Mouse (Mus musculus): Measurements from ENCODE around the gene Mrm3. TPM values are rescaled to one million over a fixed set of nuclear protein-coding genes. Genes with fewer than 3 reads are reported as not detected.

Gene Mrm3
- total and polyA plus RNA-seq, 3 experiments: 10.8 to 22.7 (median 13.3) TPM

DNA sequence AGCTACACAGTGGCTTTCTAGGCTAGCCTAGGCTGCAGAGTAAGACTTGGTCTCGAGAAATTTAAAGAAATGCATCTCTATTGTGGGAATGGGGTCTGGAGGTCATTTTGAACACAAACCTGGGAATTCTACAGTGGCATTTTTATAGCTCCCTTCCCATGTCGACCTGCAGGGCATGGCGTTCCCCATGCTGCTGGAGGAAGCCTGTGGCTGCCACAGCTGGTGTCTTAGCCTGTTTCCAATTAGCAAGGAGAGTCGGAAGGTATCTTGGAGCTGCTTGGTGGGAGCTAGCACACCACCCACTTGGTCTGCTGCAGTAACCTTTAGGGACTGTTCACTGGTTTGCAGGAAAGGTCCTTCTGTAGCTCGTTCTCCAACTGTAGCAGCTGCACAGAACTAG, 12.6 kb downstream of the Mrm3 start:
- Histone ChIP-seq H3K9me3 (replicated peaks) (no peaks in the 10 kb centered on the region), H3K27me3 (ENCODE audit: insufficient read depth, low read length) (no peaks in the 10 kb centered on the region), H3K36me3 (replicated peaks) (peaks cover 52% of the 10 kb centered on the region), H3K4me3 (ENCODE audit: low read depth, low read length) (no peak overlapping the region), H3K4me1 (ENCODE audit: insufficient read depth, low read depth, low read length) (no peaks in the 10 kb centered on the region)
- DNase-seq (ENCODE audit: low spot score): no peak
- ATAC-seq (ENCODE audit: extremely low read depth, insufficient number of reproducible peaks, low FRiP score, poor library complexity, severe bottlenecking): no peak
- TF ChIP-seq POLR2AphosphoS5 (IDR thresholded peaks at IDR 0.05; ENCODE audit: insufficient replicate concordance, low read depth, low read length): no peak
- no peak for TF ChIP-seq TAL1 (conservative IDR thresholded peaks at IDR 0.05; ENCODE audit: low read depth, low read length)
- no peak for TF ChIP-seq GATA2 (IDR thresholded peaks at IDR 0.05; ENCODE audit: borderline replicate concordance, low read depth, low read length)
- no peak for TF ChIP-seq CTCF (IDR thresholded peaks at IDR 0.05; ENCODE audit: low read depth, low read length)
- no peak for TF ChIP-seq GATA1 (IDR thresholded peaks at IDR 0.05; ENCODE audit: borderline replicate concordance, low read length)

DNA sequence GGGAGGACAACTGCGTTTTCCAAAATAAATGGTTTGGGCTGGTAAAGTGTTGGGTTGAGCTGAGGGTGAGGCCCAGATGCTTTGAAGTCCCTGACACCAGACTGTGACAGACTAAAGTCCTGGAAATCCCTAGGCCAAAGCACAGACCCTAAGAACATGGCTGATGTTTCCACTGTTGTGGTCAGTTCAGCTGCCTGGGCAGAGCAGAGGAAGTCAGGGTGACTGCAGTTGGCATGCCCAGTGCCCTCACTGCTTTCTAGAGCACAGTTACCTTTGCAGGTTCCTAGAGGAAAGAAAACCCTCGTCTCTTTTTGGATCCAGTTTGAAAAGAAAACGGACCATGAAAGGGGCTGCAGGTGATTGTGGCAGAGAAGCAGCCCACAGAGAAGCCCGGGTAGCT, 13.9 kb downstream of the Mrm3 start:
- Histone ChIP-seq H3K27me3 (ENCODE audit: insufficient read depth, low read length) (peaks cover 6% of the 10 kb centered on the region; the same call in 1 of the 2 replicates), H3K9me3 (replicated peaks) (no peaks in the 10 kb centered on the region), H3K4me3 (ENCODE audit: low read depth, low read length) (no peak overlapping the region), H3K4me1 (ENCODE audit: insufficient read depth, low read depth, low read length) (no peaks in the 10 kb centered on the region), H3K36me3 (replicated peaks) (peaks cover 45% of the 10 kb centered on the region)
- no peak for ATAC-seq (ENCODE audit: extremely low read depth, insufficient number of reproducible peaks, low FRiP score, poor library complexity, severe bottlenecking)
- no peak for TF ChIP-seq GATA1 (IDR thresholded peaks at IDR 0.05; ENCODE audit: borderline replicate concordance, low read length)
- DNase-seq (ENCODE audit: low spot score): no peak

DNA sequence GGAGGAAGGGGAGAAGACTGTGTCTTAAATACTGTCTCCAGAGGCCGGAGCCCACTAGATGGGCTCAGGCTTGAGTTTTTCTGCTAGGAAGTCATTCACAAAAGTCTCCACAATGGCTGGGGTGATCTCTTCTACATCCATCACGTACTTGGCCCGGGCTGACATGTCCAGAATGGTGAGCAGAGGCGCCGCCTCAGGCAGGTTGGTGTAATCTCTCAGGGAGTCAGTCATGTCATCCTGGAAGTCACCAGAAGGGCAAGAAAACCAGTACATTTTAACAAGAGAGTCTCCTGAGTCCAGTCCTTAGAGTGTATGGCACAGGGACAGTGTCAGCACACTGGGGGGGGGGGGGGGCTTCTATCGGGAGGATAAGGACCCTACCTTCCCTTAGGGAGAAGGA, 15.0 kb downstream of the Mrm3 start:
- no peak for ATAC-seq (ENCODE audit: extremely low read depth, insufficient number of reproducible peaks, low FRiP score, poor library complexity, severe bottlenecking)
- no peak for TF ChIP-seq POLR2AphosphoS5 (IDR thresholded peaks at IDR 0.05; ENCODE audit: insufficient replicate concordance, low read depth, low read length)
- TF ChIP-seq TAL1 (conservative IDR thresholded peaks at IDR 0.05; ENCODE audit: low read depth, low read length): no peak
- TF ChIP-seq CTCF (IDR thresholded peaks at IDR 0.05; ENCODE audit: low read depth, low read length): no peak
- TF ChIP-seq GATA1 (IDR thresholded peaks at IDR 0.05; ENCODE audit: borderline replicate concordance, low read length): no peak
- no peak for TF ChIP-seq GATA2 (IDR thresholded peaks at IDR 0.05; ENCODE audit: borderline replicate concordance, low read depth, low read length)
- peaks cover 9% of the 10 kb centered on the region; the same call in 1 of the 2 replicates for H3K27me3 ChIP-seq (ENCODE audit: insufficient read depth, low read length)

GRCm38 (mm10) chr11:76260208-76261050, 16.9 kb downstream of the Mrm3 start:
- H3K36me3 ChIP-seq (replicated peaks): peaks cover 22% of the 10 kb centered on the region
- no peak for ATAC-seq (ENCODE audit: extremely low read depth, insufficient number of reproducible peaks, low FRiP score, poor library complexity, severe bottlenecking)

More for the DNA sequence above, 15.0 kb downstream of the Mrm3 start:
- no peaks in the 10 kb centered on the region for H3K9me3 ChIP-seq (replicated peaks)
- H3K4me3 ChIP-seq (ENCODE audit: low read depth, low read length): no peak overlapping the region
- H3K36me3 ChIP-seq (replicated peaks): peaks cover 38% of the 10 kb centered on the region
- no peak for DNase-seq (ENCODE audit: low spot score)
- H3K4me1 ChIP-seq (ENCODE audit: insufficient read depth, low read depth, low read length): no peaks in the 10 kb centered on the region

GRCm38 (mm10) chr11:76261224-76261623, 17.7 kb downstream of the Mrm3 start:
- DNase-seq (ENCODE audit: low spot score): no peak
- TF ChIP-seq POLR2AphosphoS5 (IDR thresholded peaks at IDR 0.05; ENCODE audit: insufficient replicate concordance, low read depth, low read length) (no peak), TAL1 (conservative IDR thresholded peaks at IDR 0.05; ENCODE audit: low read depth, low read length) (no peak), GATA2 (IDR thresholded peaks at IDR 0.05; ENCODE audit: borderline replicate concordance, low read depth, low read length) (no peak), GATA1 (IDR thresholded peaks at IDR 0.05; ENCODE audit: borderline replicate concordance, low read length) (no peak), CTCF (IDR thresholded peaks at IDR 0.05; ENCODE audit: low read depth, low read length) (no peak)
- Histone ChIP-seq H3K9me3 (replicated peaks) (no peaks in the 10 kb centered on the region), H3K36me3 (replicated peaks) (peaks cover 18% of the 10 kb centered on the region), H3K27me3 (ENCODE audit: insufficient read depth, low read length) (peaks cover 10% of the 10 kb centered on the region; the same call in 1 of the 2 replicates), H3K4me3 (ENCODE audit: low read depth, low read length) (no peak overlapping the region), H3K4me1 (ENCODE audit: insufficient read depth, low read depth, low read length) (no peaks in the 10 kb centered on the region)
- ATAC-seq (ENCODE audit: extremely low read depth, insufficient number of reproducible peaks, low FRiP score, poor library complexity, severe bottlenecking): no peak

More at GRCm38 (mm10) chr11:76260208-76261050, 16.9 kb downstream of the Mrm3 start:
- Histone ChIP-seq H3K4me1 (ENCODE audit: insufficient read depth, low read depth, low read length) (no peaks in the 10 kb centered on the region), H3K4me3 (ENCODE audit: low read depth, low read length) (no peak overlapping the region), H3K9me3 (replicated peaks) (no peaks in the 10 kb centered on the region), H3K27me3 (ENCODE audit: insufficient read depth, low read length) (peaks cover 9% of the 10 kb centered on the region; the same call in 1 of the 2 replicates)
- DNase-seq (ENCODE audit: low spot score): no peak
- TF ChIP-seq GATA1 (IDR thresholded peaks at IDR 0.05; ENCODE audit: borderline replicate concordance, low read length) (no peak), POLR2AphosphoS5 (IDR thresholded peaks at IDR 0.05; ENCODE audit: insufficient replicate concordance, low read depth, low read length) (no peak), TAL1 (conservative IDR thresholded peaks at IDR 0.05; ENCODE audit: low read depth, low read length) (no peak), GATA2 (IDR thresholded peaks at IDR 0.05; ENCODE audit: borderline replicate concordance, low read depth, low read length) (no peak), CTCF (IDR thresholded peaks at IDR 0.05; ENCODE audit: low read depth, low read length) (no peak)

DNA sequence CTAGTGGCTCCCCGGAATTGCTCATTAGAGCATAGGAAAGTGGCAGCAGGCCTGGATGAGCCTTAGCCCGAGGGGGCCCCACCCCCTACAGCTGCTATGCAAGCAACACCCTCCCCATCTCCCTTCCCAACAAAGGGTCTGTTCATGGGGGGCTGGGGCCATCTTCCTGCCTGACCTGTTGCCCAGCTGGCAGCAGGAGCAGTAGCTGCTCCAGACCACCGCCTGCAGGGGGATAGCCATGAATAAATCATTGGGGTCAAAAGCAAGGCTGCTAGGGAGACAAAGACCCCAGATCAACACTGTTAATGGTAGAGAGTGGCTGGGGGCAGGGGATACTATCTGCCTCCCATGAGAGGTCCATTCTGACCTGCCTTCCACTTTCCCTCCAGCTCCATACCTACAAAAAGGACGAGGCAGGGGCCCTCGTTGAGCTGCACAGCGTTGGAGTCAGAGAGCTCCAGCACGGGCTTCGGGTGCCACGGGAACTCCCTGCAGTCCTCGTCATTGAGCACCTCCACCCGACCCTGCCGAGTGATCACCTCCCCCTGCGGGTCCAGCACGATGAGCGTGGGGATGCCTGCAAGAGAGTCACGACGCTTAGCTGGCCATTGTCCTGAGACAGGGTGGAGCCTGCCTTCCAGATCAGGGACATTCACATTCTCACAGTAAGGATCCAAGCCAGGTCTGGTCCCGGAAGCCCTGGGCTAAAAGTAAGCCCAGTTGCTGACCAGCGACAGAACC, 19.3 kb downstream of the Mrm3 start:
- DNase-seq (ENCODE audit: low spot score) (no peak), ATAC-seq (ENCODE audit: extremely low read depth, insufficient number of reproducible peaks, low FRiP score, poor library complexity, severe bottlenecking) (no peak)
- no peak overlapping the region for H3K4me3 ChIP-seq (ENCODE audit: low read depth, low read length)
- H3K36me3 ChIP-seq (replicated peaks): peaks cover 16% of the 10 kb centered on the region
- H3K9me3 ChIP-seq (replicated peaks): no peaks in the 10 kb centered on the region
- no peak for TF ChIP-seq GATA1 (IDR thresholded peaks at IDR 0.05; ENCODE audit: borderline replicate concordance, low read length)
- TF ChIP-seq POLR2AphosphoS5 (IDR thresholded peaks at IDR 0.05; ENCODE audit: insufficient replicate concordance, low read depth, low read length): no peak
- no peak for TF ChIP-seq CTCF (IDR thresholded peaks at IDR 0.05; ENCODE audit: low read depth, low read length)
- TF ChIP-seq GATA2 (IDR thresholded peaks at IDR 0.05; ENCODE audit: borderline replicate concordance, low read depth, low read length): no peak
- TF ChIP-seq TAL1 (conservative IDR thresholded peaks at IDR 0.05; ENCODE audit: low read depth, low read length): no peak
- no peaks in the 10 kb centered on the region for H3K4me1 ChIP-seq (ENCODE audit: insufficient read depth, low read depth, low read length)
- H3K27me3 ChIP-seq (ENCODE audit: insufficient read depth, low read length): peaks cover 14% of the 10 kb centered on the region; the same call in 1 of the 2 replicates

Data from G1E (cell line).